Mouse (Mus musculus): ENCODE measurements around the gene Vmn2r116. TPM values are rescaled to one million over a fixed set of nuclear protein-coding genes. Genes with fewer than 3 reads are reported as not detected.
"Not testable (repeated sequence)": the region's sequence is repeated elsewhere in the genome, so short reads cannot be mapped to it uniquely, and the experiment has no call there.

The Vmn2r116 gene
- polyA plus RNA-seq (2011; ENCODE audit: insufficient read depth, insufficient read length, low replicate concordance, missing spikeins) = not detected in 2 replicates

GRCm38 (mm10) chr17:23384304-23384703 lies at the start of gene Vmn2r116:
Gene Vmn2r116, plus strand, starts transcription at chr17:23384604.
- H3K4me3 ChIP-seq (replicated peaks; ENCODE audit: control insufficient read depth, low read depth, low read length); H3K4me1 ChIP-seq (ENCODE audit: control insufficient read depth, insufficient read depth, low read length); H3K27ac ChIP-seq (ENCODE audit: control insufficient read depth, insufficient read depth, low read depth, low read length, poor library complexity): not testable (repeated sequence)

GRCm38 (mm10) chr17:23343441-23343840 lies 41.0 kb upstream of the Vmn2r116 start, which contains the start of gene Vmn2r115:
Gene Vmn2r115, plus strand, starts transcription at chr17:23343741.
- 39% methylated on average over 2 of the region's 2 CpGs for WGBS
- H3K4me1 ChIP-seq (ENCODE audit: control insufficient read depth, insufficient read depth, low read length); H3K4me3 ChIP-seq (replicated peaks; ENCODE audit: control insufficient read depth, low read depth, low read length); H3K27ac ChIP-seq (ENCODE audit: control insufficient read depth, insufficient read depth, low read depth, low read length, poor library complexity): not testable (repeated sequence)

- WGBS = 70% methylated on average over 1 of the region's 1 CpGs
Observed at GRCm38 (mm10) chr17:23351644-23352043, 32.8 kb upstream of the Vmn2r116 start.

GRCm38 (mm10) chr17:23433150-23433679 lies 48.8 kb downstream of the Vmn2r116 start:
- Histone ChIP-seq H3K27ac (ENCODE audit: control insufficient read depth, insufficient read depth, low read depth, low read length, poor library complexity) (no peak overlapping the region), H3K4me3 (replicated peaks; ENCODE audit: control insufficient read depth, low read depth, low read length) (no peak overlapping the region), H3K4me1 (ENCODE audit: control insufficient read depth, insufficient read depth, low read length) (no peaks in the 10 kb centered on the region)
- 77% methylated on average over 6 of the region's 6 CpGs for WGBS
- TF ChIP-seq POLR2A (IDR thresholded peaks at IDR 0.05; ENCODE audit: borderline replicate concordance, control insufficient read depth, low read depth, low read length) = no peak
- TF ChIP-seq CTCF (IDR thresholded peaks at IDR 0.05; ENCODE audit: control insufficient read depth, insufficient read depth, low read length) = no peak

More at GRCm38 (mm10) chr17:23351644-23352043, 32.8 kb upstream of the Vmn2r116 start:
- no peaks in the 10 kb centered on the region for H3K4me1 ChIP-seq (ENCODE audit: control insufficient read depth, insufficient read depth, low read length)
- H3K27ac ChIP-seq (ENCODE audit: control insufficient read depth, insufficient read depth, low read depth, low read length, poor library complexity) = no peak overlapping the region
- H3K4me3 ChIP-seq (replicated peaks; ENCODE audit: control insufficient read depth, low read depth, low read length) = no peak overlapping the region
- TF ChIP-seq CTCF (IDR thresholded peaks at IDR 0.05; ENCODE audit: control insufficient read depth, insufficient read depth, low read length) (no peak), POLR2A (IDR thresholded peaks at IDR 0.05; ENCODE audit: borderline replicate concordance, control insufficient read depth, low read depth, low read length) (no peak)

Other genes starting within 250 kb of the Vmn2r116 start
- gene Zfp40, start 191.4 kb upstream of the Vmn2r116 start, polyA plus RNA-seq (2011; ENCODE audit: insufficient read depth, insufficient read length, low replicate concordance, missing spikeins) = 1.5 TPM in 2 replicates
- 0.13 and 0.20 TPM in 2 replicates for gene Vmn2r114, start 72.1 kb upstream of the Vmn2r116 start, polyA plus RNA-seq (2011; ENCODE audit: insufficient read depth, insufficient read length, low replicate concordance, missing spikeins)
- not detected in 2 replicates for gene Vmn2r115, start 40.9 kb upstream of the Vmn2r116 start, polyA plus RNA-seq (2011; ENCODE audit: insufficient read depth, insufficient read length, low replicate concordance, missing spikeins)
- not detected in 2 replicates for gene Vmn2r117, start 95.1 kb downstream of the Vmn2r116 start, polyA plus RNA-seq (2011; ENCODE audit: insufficient read depth, insufficient read length, low replicate concordance, missing spikeins)
- 3.6 and 4.3 TPM in 2 replicates for gene Zfp213, start 179.6 kb downstream of the Vmn2r116 start, polyA plus RNA-seq (2011; ENCODE audit: insufficient read depth, insufficient read length, low replicate concordance, missing spikeins)
- gene Zfp13, start 214.9 kb downstream of the Vmn2r116 start, polyA plus RNA-seq (2011; ENCODE audit: insufficient read depth, insufficient read length, low replicate concordance, missing spikeins) = not detected in 2 replicates
- gene Zscan10, start 216.3 kb downstream of the Vmn2r116 start, polyA plus RNA-seq (2011; ENCODE audit: insufficient read depth, insufficient read length, low replicate concordance, missing spikeins) = 4.2 TPM in 1 of 2 replicates, not detected in the other

Data from bone marrow, adult 2 months (tissue).